Comparison of ENCODE assay signal across 9 mouse cellular contexts in the genomic region with DNA sequence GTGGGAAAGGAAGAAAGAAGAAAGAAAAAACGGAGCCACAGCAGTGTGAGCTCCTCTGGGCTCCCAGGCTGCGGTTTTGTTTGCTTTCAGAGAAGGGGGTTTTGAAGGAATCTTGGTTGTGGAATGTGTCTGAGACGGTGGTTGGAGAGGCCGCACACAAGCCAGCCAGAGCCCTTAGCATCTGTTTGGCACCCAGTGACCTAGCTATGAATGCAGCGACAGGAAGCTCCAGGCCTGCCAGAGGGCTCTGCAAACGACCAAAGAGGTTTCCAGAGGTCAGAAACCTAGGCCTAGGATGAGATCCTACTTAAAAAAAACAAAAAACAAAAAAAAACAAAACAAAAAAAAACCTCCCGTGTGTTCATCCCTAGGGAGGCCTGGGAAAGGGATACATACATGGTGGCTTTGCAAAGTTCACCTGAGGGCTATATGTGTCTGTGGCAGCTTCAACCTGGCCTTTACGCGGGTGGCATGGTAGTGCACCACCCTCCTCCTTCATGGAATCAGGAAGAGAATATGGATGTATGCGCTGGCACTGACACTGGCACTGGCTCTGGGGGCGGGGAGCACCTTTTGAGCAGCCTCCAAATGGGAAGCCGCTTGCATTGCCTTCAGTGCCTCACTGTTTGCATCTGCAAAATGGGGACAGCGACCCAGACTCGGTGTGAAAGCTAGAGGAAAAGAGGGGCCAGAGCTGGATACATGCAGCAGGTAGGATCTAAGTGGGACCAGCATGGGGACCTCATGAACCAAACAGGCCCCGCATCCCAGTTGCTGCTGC. TPM values are rescaled to one million over a fixed set of nuclear protein-coding genes. Genes with fewer than 3 reads are reported as not detected.
A peak's percentile ranks its signal among the peaks of the same experiment; 100 is the strongest.
DNase-seq lines count a peak whose midpoint lies in the region; ATAC-seq and TF ChIP-seq lines count a peak whose summit lies in the region.
"Had no signal": no experiment of that assay in that cellular context is flagged by ENCODE, and none has a peak within 500 bp of the region (broad histone marks: within the 10 kb centered on the region; RNA-seq: fewer than 3 reads in every experiment).

No protein-coding gene starts in this region.

- WGBS in midbrain, embryonic 14.5 days, result 83% methylated on average over 15 of the region's 15 CpGs
- WGBS in midbrain, embryonic 10.5 days, result 76% methylated on average over 15 of the region's 15 CpGs
- WGBS in intestine, postnatal 0 days, result 79% methylated on average over 15 of the region's 15 CpGs

- H3K9ac ChIP-seq in midbrain, embryonic 14.5 days (replicated peaks; ENCODE audit: low read length), result no peak overlapping the region
- H3K9ac ChIP-seq in intestine, postnatal 0 days (ENCODE audit: low read depth, low read length), result no peak overlapping the region
- H3K9ac ChIP-seq: liver, embryonic 14.5 days had no signal

- no peaks in the 10 kb centered on the region for H3K9me3 ChIP-seq in midbrain, embryonic 14.5 days (ENCODE audit: control insufficient read depth, low read length)
- no peaks in the 10 kb centered on the region for H3K9me3 ChIP-seq in midbrain, embryonic 10.5 days (replicated peaks)
- H3K9me3 ChIP-seq in intestine, postnatal 0 days (ENCODE audit: control insufficient read depth), result no peaks in the 10 kb centered on the region

- H3K4me1 ChIP-seq in midbrain, embryonic 14.5 days (ENCODE audit: control insufficient read depth, insufficient read depth, low read length), result peaks cover 20% of the 10 kb centered on the region
- peaks cover 12% of the 10 kb centered on the region for H3K4me1 ChIP-seq in midbrain, embryonic 10.5 days
- peaks cover 4% of the 10 kb centered on the region; the same call in 1 of the 2 replicates for H3K4me1 ChIP-seq in intestine, postnatal 0 days (replicated peaks; ENCODE audit: control insufficient read depth, insufficient read depth, low read length)

- H3K27me3 ChIP-seq in midbrain, embryonic 14.5 days (ENCODE audit: control insufficient read depth, insufficient read depth, low read length), result no peaks in the 10 kb centered on the region
- H3K27me3 ChIP-seq in midbrain, embryonic 10.5 days (ENCODE audit: low read depth, poor library complexity, severe bottlenecking), result peaks cover 99% of the 10 kb centered on the region
- no peaks in the 10 kb centered on the region for H3K27me3 ChIP-seq in intestine, postnatal 0 days (replicated peaks; ENCODE audit: control insufficient read depth, insufficient read depth, low read length)

- ATAC-seq in midbrain, embryonic 14.5 days (ENCODE audit: low FRiP score, low TSS enrichment), result no peak
- no peak for ATAC-seq in intestine, postnatal 0 days

- no peak overlapping the region for H3K4me3 ChIP-seq in midbrain, embryonic 14.5 days (replicated peaks; ENCODE audit: low read depth, low read length)
- no peak overlapping the region for H3K4me3 ChIP-seq in midbrain, embryonic 10.5 days
- no peak overlapping the region for H3K4me3 ChIP-seq in intestine, postnatal 0 days (ENCODE audit: low read depth, low read length)

- TF ChIP-seq CTCF in intestine, postnatal 0 days (IDR thresholded peaks at IDR 0.05; ENCODE audit: low read depth), result no peak

- H3K4me2 ChIP-seq in midbrain, embryonic 14.5 days (ENCODE audit: low read length), result no peak overlapping the region
- H3K4me2 ChIP-seq in intestine, postnatal 0 days (replicated peaks; ENCODE audit: low read depth), result no peak overlapping the region

- intact Hi-C loops in gastrocnemius, postnatal 14 days (cut with DNase I; ENCODE audit: low total_unique reads), result loop anchor here (2.0 kb wide), 1 partner anchor 15 kb away; no protein-coding TSS in a partner anchor
- intact Hi-C loops in gastrocnemius, postnatal 36 days (cut with DNase I), result loop anchor here (2.0 kb wide), 2 partner anchors 15 to 19 kb away; no protein-coding TSS in a partner anchor

- peak overlapping the region; percentile 64 for H3K27ac ChIP-seq in midbrain, embryonic 14.5 days (replicated peaks; ENCODE audit: low read depth, low read length)
- no peak overlapping the region for H3K27ac ChIP-seq in midbrain, embryonic 10.5 days (replicated peaks)
- H3K27ac ChIP-seq in intestine, postnatal 0 days (ENCODE audit: low read depth, low read length), result peak overlapping the region; percentile 9; the same call in 1 of the 2 replicates
- H3K27ac ChIP-seq: liver, embryonic 14.5 days had no signal

- H3K36me3 ChIP-seq in midbrain, embryonic 14.5 days (ENCODE audit: control insufficient read depth, insufficient read depth, low read length), result peaks cover 44% of the 10 kb centered on the region
- no peaks in the 10 kb centered on the region for H3K36me3 ChIP-seq in midbrain, embryonic 10.5 days
- H3K36me3 ChIP-seq in intestine, postnatal 0 days (ENCODE audit: control insufficient read depth, insufficient read depth), result peaks cover 26% of the 10 kb centered on the region

- DNase-seq in gastrocnemius, postnatal 14 days, result peak; percentile 57
- no peak for DNase-seq in gastrocnemius, postnatal 36 days
- DNase-seq in midbrain, embryonic 14.5 days, result no peak
- no peak for DNase-seq in midbrain, embryonic 10.5 days (ENCODE audit: low spot score)
- no peak for DNase-seq in yolk sac, embryonic 10.5 days (ENCODE audit: low spot score)
- DNase-seq in gastrocnemius, postnatal 25 days, result no peak
- no peak for DNase-seq in thymus, postnatal 14 days

RNA-seq across cellular contexts. Expression of a gene that starts 47.0 kb away (rescaled TPM):
- 10 to 100 TPM in 1 of 2 experiments, 1 to 10 TPM in 1; 6.3 to 16.3 TPM for total RNA-seq in gastrocnemius, postnatal 14 days (2021)
- 10 to 100 TPM; 14.5 to 16.5 TPM for total RNA-seq in gastrocnemius, postnatal 36 days (2021)
- polyA plus RNA-seq in midbrain, embryonic 14.5 days (2014; fragmentation: Nextera tagmentation; extraction: Ambion mirVana), result 0.89 and 1.2 TPM in 2 replicates
- polyA plus RNA-seq in midbrain, embryonic 10.5 days (2016; fragmentation: Nextera tagmentation; extraction: Ambion mirVana), result 0.51 and 0.78 TPM in 2 replicates
- polyA plus RNA-seq in intestine, postnatal 0 days (2015; fragmentation: Nextera tagmentation; extraction: Ambion mirVana), result 14.3 and 21.0 TPM in 2 replicates
- total RNA-seq in gastrocnemius, postnatal 25 days (2021), result 10 to 100 TPM; 11.4 to 19.3 TPM
